Mouse (Mus musculus) midbrain, embryonic 10.5 days (tissue): ENCODE measurements around the gene Theg. TPM values are rescaled to one million over a fixed set of nuclear protein-coding genes. Genes with fewer than 3 reads are reported as not detected.

Experiments used
- DNase-seq: peaks from one replicate; pipeline ENCODE4 v3.0.0-alpha.2; 2017; ENCODE audit warnings: low spot score
- H3K27ac ChIP-seq: fragments of 300-500 bp; sonication (generic); replicated peaks from 2 replicates; pipeline ENCODE4 v1.5.1; 2016; ENCODE audit warnings: mild to moderate bottlenecking
- H3K27me3 ChIP-seq: fragments of 300-500 bp; sonication (generic); 2 replicates; pipeline ENCODE4 v1.6.1; 2016; ENCODE audit warnings: low read depth, mild to moderate bottlenecking; ENCODE audit not compliant: poor library complexity, severe bottlenecking
- H3K36me3 ChIP-seq: fragments of 300-500 bp; sonication (generic); 2 replicates; pipeline ENCODE4 v1.6.1; 2016; ENCODE audit warnings: mild to moderate bottlenecking, moderate library complexity
- H3K4me1 ChIP-seq: fragments of 300-500 bp; sonication (generic); 2 replicates; pipeline ENCODE4 v1.6.1; 2016
- H3K4me3 ChIP-seq: fragments of 300-500 bp; sonication (generic); 2 replicates; pipeline ENCODE4 v1.5.1; 2016; ENCODE audit warnings: mild to moderate bottlenecking, moderate library complexity
- H3K9me3 ChIP-seq: fragments of 300-500 bp; sonication (generic); replicated peaks from 2 replicates; pipeline ENCODE4 v1.6.1; 2016; ENCODE audit warnings: mild to moderate bottlenecking
- WGBS: fragments of 180-500 bp; shearing (Covaris S2); methylation state at CpG from one replicate; pipeline ENCODE4 v1.1.7; 2016; 5-methylcytosine and 5-hydroxymethylcytosine counted together
- polyA plus RNA-seq: library from polyadenylated mRNA; unstranded; fragments of >200 nt; fragmentation: Nextera tagmentation; extraction: Ambion mirVana; gene quantifications from 2 replicates; pipeline ENCODE4 v1.2.1, GENCODE M21; 2016

The Theg gene
- polyA plus RNA-seq, 1 experiment from 2014 or later = not detected

GRCm38 (mm10) chr10:79548971-79549723 is 38.0 kb downstream of the Theg start:
- no peaks in the 10 kb centered on the region for H3K27me3 ChIP-seq
- H3K9me3 ChIP-seq = no peaks in the 10 kb centered on the region
- 93% methylated on average over 18 of the region's 18 CpGs for WGBS
- no peak overlapping the region for H3K4me3 ChIP-seq
- no peak for DNase-seq
- peaks cover 78% of the 10 kb centered on the region for H3K36me3 ChIP-seq
- no peak overlapping the region for H3K27ac ChIP-seq
- peaks cover 24% of the 10 kb centered on the region for H3K4me1 ChIP-seq

GRCm38 (mm10) chr10:79548546-79548945 is 38.6 kb downstream of the Theg start:
- 90% methylated on average over 5 of the region's 5 CpGs for WGBS
- DNase-seq = no peak
- H3K36me3 ChIP-seq = peaks cover 84% of the 10 kb centered on the region

GRCm38 (mm10) chr10:79547148-79547675 is 39.9 kb downstream of the Theg start:
- no peak for DNase-seq
- Histone ChIP-seq H3K27me3 (no peaks in the 10 kb centered on the region), H3K4me3 (no peak overlapping the region), H3K36me3 (peaks cover 94% of the 10 kb centered on the region), H3K4me1 (peaks cover 4% of the 10 kb centered on the region), H3K27ac (no peak overlapping the region), H3K9me3 (no peaks in the 10 kb centered on the region)
- 89% methylated on average over 5 of the region's 5 CpGs for WGBS

More at GRCm38 (mm10) chr10:79548546-79548945, 38.6 kb downstream of the Theg start:
- H3K4me3 ChIP-seq = no peak overlapping the region
- H3K27me3 ChIP-seq = no peaks in the 10 kb centered on the region
- no peaks in the 10 kb centered on the region for H3K9me3 ChIP-seq
- H3K27ac ChIP-seq = no peak overlapping the region
- peaks cover 18% of the 10 kb centered on the region for H3K4me1 ChIP-seq

- no peak overlapping the region for H3K4me3 ChIP-seq
- H3K9me3 ChIP-seq = no peaks in the 10 kb centered on the region
- no peaks in the 10 kb centered on the region for H3K27me3 ChIP-seq
- 95% methylated on average over 11 of the region's 11 CpGs for WGBS
- H3K4me1 ChIP-seq = no peaks in the 10 kb centered on the region
- peaks cover 100% of the 10 kb centered on the region for H3K36me3 ChIP-seq
- no peak for DNase-seq
- no peak overlapping the region for H3K27ac ChIP-seq
Observed at GRCm38 (mm10) chr10:79546483-79546882, 40.6 kb downstream of the Theg start.

- peaks cover 100% of the 10 kb centered on the region for H3K36me3 ChIP-seq
- no peak overlapping the region for H3K27ac ChIP-seq
- DNase-seq = no peak
- no peaks in the 10 kb centered on the region for H3K27me3 ChIP-seq
- no peaks in the 10 kb centered on the region for H3K4me1 ChIP-seq
- no peak overlapping the region for H3K4me3 ChIP-seq
- H3K9me3 ChIP-seq = no peaks in the 10 kb centered on the region
- 92% methylated on average over 12 of the region's 12 CpGs for WGBS
Observed at GRCm38 (mm10) chr10:79545891-79546290, 41.2 kb downstream of the Theg start.

GRCm38 (mm10) chr10:79544631-79545030 is 42.5 kb downstream of the Theg start:
- no peaks in the 10 kb centered on the region for H3K27me3 ChIP-seq
- no peaks in the 10 kb centered on the region for H3K9me3 ChIP-seq
- H3K4me1 ChIP-seq = no peaks in the 10 kb centered on the region
- no peak for DNase-seq
- no peak overlapping the region for H3K4me3 ChIP-seq
- H3K27ac ChIP-seq = no peak overlapping the region
- H3K36me3 ChIP-seq = peaks cover 100% of the 10 kb centered on the region
- WGBS = 96% methylated on average over 5 of the region's 5 CpGs

GRCm38 (mm10) chr10:79543884-79544597 is 43.1 kb downstream of the Theg start:
- 89% methylated on average over 9 of the region's 9 CpGs for WGBS
- Histone ChIP-seq H3K9me3 (no peaks in the 10 kb centered on the region), H3K27ac (no peak overlapping the region), H3K4me3 (no peak overlapping the region), H3K27me3 (no peaks in the 10 kb centered on the region), H3K4me1 (no peaks in the 10 kb centered on the region), H3K36me3 (peaks cover 100% of the 10 kb centered on the region)
- no peak for DNase-seq

GRCm38 (mm10) chr10:79542171-79542570 is 45.0 kb downstream of the Theg start:
- no peak overlapping the region for H3K27ac ChIP-seq
- no peaks in the 10 kb centered on the region for H3K9me3 ChIP-seq
- no peaks in the 10 kb centered on the region for H3K27me3 ChIP-seq
- H3K36me3 ChIP-seq = peaks cover 96% of the 10 kb centered on the region
- no peak overlapping the region for H3K4me3 ChIP-seq
- H3K4me1 ChIP-seq = no peaks in the 10 kb centered on the region
- WGBS = 96% methylated on average over 11 of the region's 11 CpGs
- DNase-seq = no peak

- Histone ChIP-seq H3K36me3 (peaks cover 89% of the 10 kb centered on the region), H3K27me3 (no peaks in the 10 kb centered on the region), H3K27ac (no peak overlapping the region), H3K4me1 (no peaks in the 10 kb centered on the region), H3K4me3 (no peak overlapping the region), H3K9me3 (no peaks in the 10 kb centered on the region)
- 79% methylated on average over 15 of the region's 15 CpGs for WGBS
- DNase-seq = no peak
Observed at GRCm38 (mm10) chr10:79541522-79541921, 45.6 kb downstream of the Theg start.

GRCm38 (mm10) chr10:79540746-79541145 is 46.4 kb downstream of the Theg start:
- no peak for DNase-seq
- Histone ChIP-seq H3K4me1 (no peaks in the 10 kb centered on the region), H3K36me3 (peaks cover 82% of the 10 kb centered on the region), H3K27ac (no peak overlapping the region), H3K27me3 (no peaks in the 10 kb centered on the region), H3K9me3 (no peaks in the 10 kb centered on the region), H3K4me3 (no peak overlapping the region)
- WGBS = 93% methylated on average over 11 of the region's 11 CpGs

- Histone ChIP-seq H3K27me3 (peaks cover 7% of the 10 kb centered on the region), H3K27ac (no peak overlapping the region), H3K36me3 (peaks cover 73% of the 10 kb centered on the region), H3K9me3 (no peaks in the 10 kb centered on the region), H3K4me3 (no peak overlapping the region), H3K4me1 (no peaks in the 10 kb centered on the region)
- DNase-seq = no peak
- 93% methylated on average over 16 of the region's 16 CpGs for WGBS
Observed at GRCm38 (mm10) chr10:79539701-79540495, 47.2 kb downstream of the Theg start.

GRCm38 (mm10) chr10:79538873-79539272 is 48.3 kb downstream of the Theg start:
- no peak overlapping the region for H3K27ac ChIP-seq
- no peak overlapping the region for H3K4me3 ChIP-seq
- WGBS = 78% methylated on average over 4 of the region's 4 CpGs
- H3K4me1 ChIP-seq = peaks cover 4% of the 10 kb centered on the region
- H3K9me3 ChIP-seq = no peaks in the 10 kb centered on the region
- peaks cover 63% of the 10 kb centered on the region for H3K36me3 ChIP-seq
- H3K27me3 ChIP-seq = peaks cover 15% of the 10 kb centered on the region
- DNase-seq = no peak
